Mouse (Mus musculus) thymus, adult 2 months (tissue): ENCODE data around the gene Sox11.

Experiments used
- CTCF ChIP-seq: fragments of 200-500 bp; IDR thresholded peaks from 2 replicates; pipeline ENCODE4 v1.5.1; 2012; ENCODE audit warnings: mild to moderate bottlenecking, control low read depth, low read length, moderate library complexity, borderline replicate concordance; ENCODE audit not compliant: control insufficient read depth, poor library complexity, insufficient read depth; ENCODE audit errors: extremely low read depth
- POLR2A ChIP-seq: fragments of 200-500 bp; IDR thresholded peaks from 2 replicates; pipeline ENCODE4 v1.6.1; 2012; ENCODE audit warnings: mild to moderate bottlenecking, low read length, control low read depth, moderate library complexity; ENCODE audit not compliant: control insufficient read depth, poor library complexity, insufficient read depth; ENCODE audit errors: extremely low read depth

GRCm38 (mm10) chr12:27311316-27311832 lies 31.0 kb downstream of the Sox11 start:
- TF ChIP-seq CTCF (no peak), POLR2A (no peak)
